Comparison of ENCODE assay signal across 13 mouse cellular contexts in genomic region chr10:80513739-80514138, GRCm38 (mm10). TPM values are rescaled to one million over a fixed set of nuclear protein-coding genes. Genes with fewer than 3 reads are reported as not detected.
DNase-seq lines count a peak whose midpoint lies in the region; ATAC-seq lines count a peak whose summit lies in the region.
"Had no signal": no experiment of that assay in that cellular context is flagged by ENCODE, and none has a peak within 500 bp of the region (broad histone marks: within the 10 kb centered on the region; RNA-seq: fewer than 3 reads in every experiment).

No protein-coding gene starts in this region.

- no peaks in the 10 kb centered on the region for H3K9me3 ChIP-seq in kidney, embryonic 15.5 days (replicated peaks)
- H3K9me3 ChIP-seq in embryonic facial prominence, embryonic 14.5 days (ENCODE audit: control insufficient read depth, low read length): no peaks in the 10 kb centered on the region
- no peaks in the 10 kb centered on the region for H3K9me3 ChIP-seq in hindbrain, embryonic 14.5 days (ENCODE audit: control insufficient read depth, low read length)
- no peaks in the 10 kb centered on the region for H3K9me3 ChIP-seq in midbrain, embryonic 16.5 days (replicated peaks; ENCODE audit: control insufficient read depth, low read length, poor library complexity, severe bottlenecking)
- H3K9me3 ChIP-seq: limb, embryonic 15.5 days had no signal

- peaks cover 64% of the 10 kb centered on the region for H3K27me3 ChIP-seq in kidney, embryonic 15.5 days
- H3K27me3 ChIP-seq in embryonic facial prominence, embryonic 14.5 days (replicated peaks; ENCODE audit: control insufficient read depth, insufficient read depth, low read length): peaks cover 42% of the 10 kb centered on the region
- H3K27me3 ChIP-seq in hindbrain, embryonic 14.5 days (ENCODE audit: control insufficient read depth, insufficient read depth, low read length): peaks cover 21% of the 10 kb centered on the region
- peaks cover 14% of the 10 kb centered on the region for H3K27me3 ChIP-seq in midbrain, embryonic 16.5 days (ENCODE audit: control insufficient read depth, insufficient read depth, low read depth, low read length)

- no peak for DNase-seq in kidney, postnatal 4 days
- no peak for DNase-seq in embryonic facial prominence, embryonic 14.5 days (ENCODE audit: low spot score)
- no peak for DNase-seq in hindbrain, embryonic 14.5 days (ENCODE audit: low spot score)
- no peak for DNase-seq in ovary, postnatal 10 days (ENCODE audit: low spot score)
- DNase-seq in gastrocnemius, postnatal 25 days: no peak
- no peak for DNase-seq in urinary bladder, adult 2 months (ENCODE audit: low spot score)
- DNase-seq: cerebellum, adult 9-10 months; heart, adult 18-20 months had no signal

- 6% methylated on average over 19 of the region's 19 CpGs for WGBS in kidney, embryonic 15.5 days
- WGBS in embryonic facial prominence, embryonic 14.5 days: 11% methylated on average over 19 of the region's 19 CpGs
- 6% methylated on average over 19 of the region's 19 CpGs for WGBS in hindbrain, embryonic 14.5 days
- 4% methylated on average over 19 of the region's 19 CpGs for WGBS in midbrain, embryonic 16.5 days

- peaks cover 21% of the 10 kb centered on the region for H3K4me1 ChIP-seq in kidney, embryonic 15.5 days
- no peaks in the 10 kb centered on the region for H3K4me1 ChIP-seq in embryonic facial prominence, embryonic 14.5 days (ENCODE audit: control insufficient read depth, insufficient read depth, low read length)
- H3K4me1 ChIP-seq in hindbrain, embryonic 14.5 days (replicated peaks; ENCODE audit: control insufficient read depth, insufficient read depth, low read length): peaks cover 5% of the 10 kb centered on the region; the same call in 1 of the 2 replicates
- peaks cover 13% of the 10 kb centered on the region for H3K4me1 ChIP-seq in midbrain, embryonic 16.5 days (ENCODE audit: control insufficient read depth, insufficient read depth, low read length)

- peak overlapping the region; percentile 17 for H3K4me3 ChIP-seq in kidney, embryonic 15.5 days (replicated peaks)
- no peak overlapping the region for H3K4me3 ChIP-seq in embryonic facial prominence, embryonic 14.5 days (ENCODE audit: low read depth, low read length)
- H3K4me3 ChIP-seq in hindbrain, embryonic 14.5 days (replicated peaks; ENCODE audit: low read length): 0 out of 2 replicates have a peak overlapping the region, but pooled peaks have one; percentile 8
- H3K4me3 ChIP-seq in midbrain, embryonic 16.5 days (ENCODE audit: low read depth, low read length): peak overlapping the region; percentile 14; the same call in 1 of the 2 replicates
- H3K4me3 ChIP-seq: limb, embryonic 15.5 days had no signal

- 0 out of 2 replicates have a peak overlapping the region, but pooled peaks have one; percentile 14 for H3K9ac ChIP-seq in kidney, embryonic 15.5 days
- H3K9ac ChIP-seq in embryonic facial prominence, embryonic 14.5 days (ENCODE audit: low read depth, low read length): peak overlapping the region; percentile 28
- peak overlapping the region; percentile 46 for H3K9ac ChIP-seq in hindbrain, embryonic 14.5 days
- peak overlapping the region; percentile 27; the same call in 1 of the 2 replicates for H3K9ac ChIP-seq in midbrain, embryonic 16.5 days (ENCODE audit: low read depth, low read length)
- H3K9ac ChIP-seq: limb, embryonic 15.5 days had no signal

- H3K4me2 ChIP-seq in kidney, embryonic 15.5 days: peak overlapping the region; percentile 45
- peak overlapping the region; percentile 32; the same call in 1 of the 2 replicates for H3K4me2 ChIP-seq in embryonic facial prominence, embryonic 14.5 days (ENCODE audit: low read depth, low read length)
- H3K4me2 ChIP-seq in hindbrain, embryonic 14.5 days (replicated peaks): peak overlapping the region; percentile 37
- H3K4me2 ChIP-seq in midbrain, embryonic 16.5 days (ENCODE audit: low read length): peak overlapping the region; percentile 23
- H3K4me2 ChIP-seq: limb, embryonic 15.5 days had no signal

- H3K36me3 ChIP-seq in kidney, embryonic 15.5 days: no peaks in the 10 kb centered on the region
- H3K36me3 ChIP-seq in embryonic facial prominence, embryonic 14.5 days (ENCODE audit: control insufficient read depth, insufficient read depth, low read length): no peaks in the 10 kb centered on the region
- no peaks in the 10 kb centered on the region for H3K36me3 ChIP-seq in hindbrain, embryonic 14.5 days (replicated peaks; ENCODE audit: control insufficient read depth, insufficient read depth)
- no peaks in the 10 kb centered on the region for H3K36me3 ChIP-seq in midbrain, embryonic 16.5 days (ENCODE audit: control insufficient read depth, insufficient read depth, low read length)
- H3K36me3 ChIP-seq: limb, embryonic 15.5 days had no signal

- no peak overlapping the region for H3K27ac ChIP-seq in kidney, embryonic 15.5 days
- no peak overlapping the region for H3K27ac ChIP-seq in embryonic facial prominence, embryonic 14.5 days (replicated peaks; ENCODE audit: low read depth, low read length)
- no peak overlapping the region for H3K27ac ChIP-seq in hindbrain, embryonic 14.5 days
- no peak overlapping the region for H3K27ac ChIP-seq in midbrain, embryonic 16.5 days (ENCODE audit: low read length)
- H3K27ac ChIP-seq: limb, embryonic 15.5 days had no signal

- ATAC-seq in kidney, embryonic 15.5 days (replicated peaks; ENCODE audit: low FRiP score): no peak
- no peak for ATAC-seq in embryonic facial prominence, embryonic 14.5 days (ENCODE audit: low read depth)
- ATAC-seq in hindbrain, embryonic 14.5 days (ENCODE audit: low FRiP score): no peak
- no peak for ATAC-seq in midbrain, embryonic 16.5 days

RNA-seq across cellular contexts. Expression of gene Onecut3, which starts 19.1 kb away (rescaled TPM):
- not detected in 2 replicates for polyA plus RNA-seq in kidney, embryonic 15.5 days (2015; fragmentation: Nextera tagmentation; extraction: Ambion mirVana)
- not detected in 2 replicates for polyA plus RNA-seq in embryonic facial prominence, embryonic 14.5 days (2014; fragmentation: Nextera tagmentation; extraction: Ambion mirVana)
- 1.5 and 2.3 TPM in 2 replicates for polyA plus RNA-seq in hindbrain, embryonic 14.5 days (2014; fragmentation: Nextera tagmentation; extraction: Ambion mirVana)
- polyA plus RNA-seq in midbrain, embryonic 16.5 days (2015; fragmentation: Nextera tagmentation; extraction: Ambion mirVana): 1.2 and 1.6 TPM in 2 replicates
- total RNA-seq in gastrocnemius, postnatal 25 days (2021): not detected
- polyA plus RNA-seq in urinary bladder, adult 2 months (2012; rRNA removed): not detected in 2 replicates
- total RNA-seq: ES-E14; megakaryocyte, adult 5-6 weeks had no signal
- polyA plus RNA-seq: limb, embryonic 15.5 days had no signal

RNA-seq across cellular contexts. Expression of gene Atp8b3, which starts 25.2 kb away (rescaled TPM):
- polyA plus RNA-seq in kidney, embryonic 15.5 days (2015; fragmentation: Nextera tagmentation; extraction: Ambion mirVana): 0.23 TPM in 2 replicates
- 0.13 and 0.24 TPM in 2 replicates for polyA plus RNA-seq in embryonic facial prominence, embryonic 14.5 days (2014; fragmentation: Nextera tagmentation; extraction: Ambion mirVana)
- 0.87 and 1.1 TPM in 2 replicates for polyA plus RNA-seq in hindbrain, embryonic 14.5 days (2014; fragmentation: Nextera tagmentation; extraction: Ambion mirVana)
- polyA plus RNA-seq in midbrain, embryonic 16.5 days (2015; fragmentation: Nextera tagmentation; extraction: Ambion mirVana): 1.1 and 1.4 TPM in 2 replicates
- not detected for total RNA-seq in gastrocnemius, postnatal 25 days (2021)
- 0.03 TPM in 1 of 2 replicates, not detected in the other for polyA plus RNA-seq in urinary bladder, adult 2 months (2012; rRNA removed)
- total RNA-seq: heart, adult 18-20 months; megakaryocyte, adult 5-6 weeks had no signal

RNA-seq across cellular contexts. Expression of gene Rexo1, which starts 47.6 kb away (rescaled TPM):
- polyA plus RNA-seq in kidney, embryonic 15.5 days (2015; fragmentation: Nextera tagmentation; extraction: Ambion mirVana): 23.9 and 29.5 TPM in 2 replicates
- polyA plus RNA-seq in embryonic facial prominence, embryonic 14.5 days (2014; fragmentation: Nextera tagmentation; extraction: Ambion mirVana): 22.6 and 26.2 TPM in 2 replicates
- 29.0 and 30.8 TPM in 2 replicates for polyA plus RNA-seq in hindbrain, embryonic 14.5 days (2014; fragmentation: Nextera tagmentation; extraction: Ambion mirVana)
- polyA plus RNA-seq in midbrain, embryonic 16.5 days (2015; fragmentation: Nextera tagmentation; extraction: Ambion mirVana): 26.9 and 27.6 TPM in 2 replicates
- total RNA-seq in gastrocnemius, postnatal 25 days (2021): 1 to 10 TPM; 8.4 to 9.3 TPM
- 21.2 and 26.6 TPM in 2 replicates for polyA plus RNA-seq in urinary bladder, adult 2 months (2012; rRNA removed)
